Mouse (Mus musculus): ENCODE measurements around the gene C1qtnf6. TPM values are rescaled to one million over a fixed set of nuclear protein-coding genes. Genes with fewer than 3 reads are reported as not detected.

The C1qtnf6 gene
- polyA plus RNA-seq, 1 experiment from 2014 or later: 33.5 TPM

GRCm38 (mm10) chr15:78494968-78495406, 36.2 kb downstream of the C1qtnf6 start, which contains the start of gene Il2rb:
Gene Il2rb (minus strand): TSS chr15:78495271.
- Histone ChIP-seq H3K9ac (ENCODE audit: low read length) (no peak within 1 kb of the TSS), H3K27ac (ENCODE audit: low read length) (no peak within 1 kb of the TSS), H3K27me3 (ENCODE audit: control insufficient read depth, insufficient read depth, low read length) (no peaks in the 10 kb centered on the region), H3K4me1 (ENCODE audit: control insufficient read depth, insufficient read depth, low read length) (no peaks in the 10 kb centered on the region), H3K4me3 (ENCODE audit: low read length) (no peak within 1 kb of the TSS), H3K9me3 (replicated peaks; ENCODE audit: control insufficient read depth, low read length) (no peaks in the 10 kb centered on the region), H3K36me3 (ENCODE audit: control insufficient read depth, insufficient read depth) (no peaks in the 10 kb centered on the region), H3K4me2 (ENCODE audit: low read depth, low read length) (no peak within 1 kb of the TSS)
- 84% methylated on average over 11 of the region's 11 CpGs for WGBS
- no peak for ATAC-seq (replicated peaks; ENCODE audit: extremely low read depth, insufficient read depth, low FRiP score)

DNA sequence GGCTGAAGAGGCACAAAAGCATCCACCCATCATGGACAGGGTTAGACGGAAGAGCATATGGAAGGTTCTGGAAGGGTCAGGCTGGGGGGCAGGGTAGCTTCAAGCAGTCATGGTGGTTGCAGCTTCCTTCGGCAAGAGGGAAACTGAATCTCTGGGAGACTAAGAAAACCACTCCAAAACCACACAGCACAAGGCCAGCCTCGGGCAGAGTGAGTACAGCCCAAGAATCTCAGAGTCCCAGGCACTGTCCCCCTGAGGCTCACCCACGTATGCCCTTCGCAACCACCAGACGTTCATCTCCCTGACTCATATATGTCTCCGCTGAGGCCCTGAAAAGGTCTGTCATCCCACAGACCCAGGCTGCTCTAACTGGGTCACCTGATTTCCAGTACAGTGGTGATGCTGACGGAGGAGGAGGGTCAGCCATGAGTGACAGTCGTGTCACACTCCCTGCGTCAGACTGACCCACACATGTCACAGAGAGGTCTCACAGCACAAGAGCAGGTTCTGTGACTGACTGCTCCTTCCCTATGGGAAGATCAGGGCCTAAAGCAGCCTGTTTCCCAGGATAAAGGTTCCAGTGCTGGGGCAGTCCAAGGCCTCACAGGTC, 37.7 kb downstream of the C1qtnf6 start:
- Histone ChIP-seq H3K4me3 (ENCODE audit: low read length) (no peak overlapping the region), H3K27me3 (ENCODE audit: control insufficient read depth, insufficient read depth, low read length) (no peaks in the 10 kb centered on the region), H3K9me3 (replicated peaks; ENCODE audit: control insufficient read depth, low read length) (no peaks in the 10 kb centered on the region), H3K4me2 (ENCODE audit: low read depth, low read length) (no peak overlapping the region), H3K27ac (ENCODE audit: low read length) (no peak overlapping the region), H3K9ac (ENCODE audit: low read length) (no peak overlapping the region), H3K4me1 (ENCODE audit: control insufficient read depth, insufficient read depth, low read length) (no peaks in the 10 kb centered on the region), H3K36me3 (ENCODE audit: control insufficient read depth, insufficient read depth) (no peaks in the 10 kb centered on the region)
- WGBS: 70% methylated on average over 10 of the region's 10 CpGs
- no peak for ATAC-seq (replicated peaks; ENCODE audit: extremely low read depth, insufficient read depth, low FRiP score)

GRCm38 (mm10) chr15:78491301-78491700, 39.9 kb downstream of the C1qtnf6 start:
- no peak overlapping the region for H3K27ac ChIP-seq (ENCODE audit: low read length)
- ATAC-seq (replicated peaks; ENCODE audit: extremely low read depth, insufficient read depth, low FRiP score): no peak
- no peak overlapping the region for H3K9ac ChIP-seq (ENCODE audit: low read length)
- no peak overlapping the region for H3K4me2 ChIP-seq (ENCODE audit: low read depth, low read length)
- whole genome bisulfite sequencing: 81% methylated on average over 3 of the region's 3 CpGs
- no peak overlapping the region for H3K4me3 ChIP-seq (ENCODE audit: low read length)
- H3K27me3 ChIP-seq (ENCODE audit: control insufficient read depth, insufficient read depth, low read length): no peaks in the 10 kb centered on the region
- H3K36me3 ChIP-seq (ENCODE audit: control insufficient read depth, insufficient read depth): no peaks in the 10 kb centered on the region
- H3K9me3 ChIP-seq (replicated peaks; ENCODE audit: control insufficient read depth, low read length): no peaks in the 10 kb centered on the region
- no peaks in the 10 kb centered on the region for H3K4me1 ChIP-seq (ENCODE audit: control insufficient read depth, insufficient read depth, low read length)

DNA sequence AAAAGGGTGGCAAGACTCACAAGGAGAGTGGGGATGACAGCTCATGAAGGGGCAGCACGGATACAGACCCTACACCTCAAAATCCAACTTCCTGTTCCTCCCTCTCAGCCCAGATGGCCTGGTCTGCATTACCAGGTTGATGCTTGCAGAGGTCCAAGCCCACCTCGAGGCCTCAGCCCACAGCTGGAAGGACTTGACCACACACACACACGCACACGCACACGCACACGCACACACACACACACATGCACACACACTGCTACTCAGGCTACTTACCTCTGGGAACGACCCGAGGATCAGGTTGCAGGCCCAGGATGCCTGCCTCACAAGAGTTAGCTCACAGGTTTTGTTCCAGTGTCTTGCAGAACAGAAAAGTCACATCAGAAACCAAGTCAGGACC, 41.3 kb downstream of the C1qtnf6 start:
- Histone ChIP-seq H3K4me1 (ENCODE audit: control insufficient read depth, insufficient read depth, low read length) (no peaks in the 10 kb centered on the region), H3K27me3 (ENCODE audit: control insufficient read depth, insufficient read depth, low read length) (no peaks in the 10 kb centered on the region), H3K4me3 (ENCODE audit: low read length) (no peak overlapping the region), H3K27ac (ENCODE audit: low read length) (no peak overlapping the region), H3K9ac (ENCODE audit: low read length) (no peak overlapping the region), H3K4me2 (ENCODE audit: low read depth, low read length) (no peak overlapping the region), H3K36me3 (ENCODE audit: control insufficient read depth, insufficient read depth) (no peaks in the 10 kb centered on the region), H3K9me3 (replicated peaks; ENCODE audit: control insufficient read depth, low read length) (no peaks in the 10 kb centered on the region)
- no peak for ATAC-seq (replicated peaks; ENCODE audit: extremely low read depth, insufficient read depth, low FRiP score)
- WGBS: 69% methylated on average over 8 of the region's 8 CpGs

DNA sequence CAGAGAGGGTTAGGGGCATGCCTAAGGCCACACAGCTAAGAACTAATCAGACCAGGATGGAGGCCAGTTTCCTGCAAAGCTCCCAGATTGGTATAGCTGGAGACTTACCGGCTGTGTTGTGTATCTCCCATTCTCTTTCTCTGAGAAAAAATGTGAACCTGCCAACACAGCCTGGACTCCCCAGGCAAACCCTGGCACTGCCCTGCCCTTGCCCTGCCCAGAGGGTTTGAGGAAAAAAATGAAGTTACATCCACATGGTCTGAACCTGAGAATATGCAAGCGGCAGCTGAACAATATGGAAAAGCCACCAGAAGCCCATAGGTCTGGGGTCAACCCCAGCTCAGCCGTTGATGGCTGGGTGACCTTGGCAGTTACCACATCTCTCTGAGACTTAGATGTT, 42.0 kb downstream of the C1qtnf6 start:
- Histone ChIP-seq H3K27me3 (ENCODE audit: control insufficient read depth, insufficient read depth, low read length) (no peaks in the 10 kb centered on the region), H3K9ac (ENCODE audit: low read length) (no peak overlapping the region), H3K4me1 (ENCODE audit: control insufficient read depth, insufficient read depth, low read length) (no peaks in the 10 kb centered on the region), H3K36me3 (ENCODE audit: control insufficient read depth, insufficient read depth) (no peaks in the 10 kb centered on the region), H3K4me2 (ENCODE audit: low read depth, low read length) (no peak overlapping the region), H3K27ac (ENCODE audit: low read length) (no peak overlapping the region), H3K9me3 (replicated peaks; ENCODE audit: control insufficient read depth, low read length) (no peaks in the 10 kb centered on the region), H3K4me3 (ENCODE audit: low read length) (no peak overlapping the region)
- ATAC-seq (replicated peaks; ENCODE audit: extremely low read depth, insufficient read depth, low FRiP score): no peak
- 80% methylated on average over 3 of the region's 3 CpGs for WGBS

DNA sequence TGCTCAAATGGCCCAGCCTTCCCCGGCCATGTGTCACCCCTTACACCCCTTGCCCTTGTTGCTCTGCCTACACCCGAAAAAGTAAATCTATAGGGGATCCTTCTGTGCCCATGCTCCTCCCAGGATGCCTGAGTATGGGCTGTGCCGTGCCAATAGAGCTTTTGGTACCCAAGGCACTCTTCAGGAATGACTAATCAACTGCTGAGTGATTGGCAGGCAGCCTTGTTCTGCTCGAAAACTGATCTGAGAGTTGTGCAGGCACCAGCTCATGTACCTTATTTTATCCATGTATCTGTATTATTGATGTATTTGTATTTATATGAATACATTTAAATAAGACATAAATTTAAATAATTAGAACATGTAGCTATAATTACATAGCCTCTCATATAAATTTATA, 44.1 kb downstream of the C1qtnf6 start:
- H3K9me3 ChIP-seq (replicated peaks; ENCODE audit: control insufficient read depth, low read length): no peaks in the 10 kb centered on the region
- H3K27me3 ChIP-seq (ENCODE audit: control insufficient read depth, insufficient read depth, low read length): no peaks in the 10 kb centered on the region
- H3K4me3 ChIP-seq (ENCODE audit: low read length): no peak overlapping the region
- no peak for ATAC-seq (replicated peaks; ENCODE audit: extremely low read depth, insufficient read depth, low FRiP score)
- WGBS: 56% methylated on average over 4 of the region's 4 CpGs
- H3K27ac ChIP-seq (ENCODE audit: low read length): no peak overlapping the region
- no peaks in the 10 kb centered on the region for H3K4me1 ChIP-seq (ENCODE audit: control insufficient read depth, insufficient read depth, low read length)
- no peaks in the 10 kb centered on the region for H3K36me3 ChIP-seq (ENCODE audit: control insufficient read depth, insufficient read depth)
- H3K9ac ChIP-seq (ENCODE audit: low read length): no peak overlapping the region
- H3K4me2 ChIP-seq (ENCODE audit: low read depth, low read length): no peak overlapping the region

DNA sequence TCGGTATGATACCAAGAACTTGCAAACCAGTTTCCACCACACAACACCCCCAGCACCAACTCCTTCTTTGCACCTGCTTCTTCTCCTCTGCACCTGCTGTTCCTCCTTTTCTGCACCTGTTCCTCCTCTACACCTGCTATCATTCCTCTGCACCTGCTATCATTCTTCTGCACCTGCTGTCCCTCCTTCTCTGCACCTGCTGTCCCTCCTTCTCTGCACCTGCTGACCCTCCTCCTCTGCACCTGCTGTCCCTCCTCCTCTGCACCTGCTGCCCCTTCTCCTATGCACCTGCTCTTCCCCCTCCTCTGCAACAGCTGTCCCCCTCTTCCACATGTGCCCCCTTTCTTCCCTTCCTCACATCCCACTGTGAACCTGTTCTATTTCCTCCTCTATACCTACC, 44.7 kb downstream of the C1qtnf6 start:
- no peak overlapping the region for H3K27ac ChIP-seq (ENCODE audit: low read length)
- H3K27me3 ChIP-seq (ENCODE audit: control insufficient read depth, insufficient read depth, low read length): no peaks in the 10 kb centered on the region
- H3K36me3 ChIP-seq (ENCODE audit: control insufficient read depth, insufficient read depth): no peaks in the 10 kb centered on the region
- no peak overlapping the region for H3K4me3 ChIP-seq (ENCODE audit: low read length)
- 73% methylated on average over 1 of the region's 1 CpGs for WGBS
- no peak overlapping the region for H3K9ac ChIP-seq (ENCODE audit: low read length)
- H3K9me3 ChIP-seq (replicated peaks; ENCODE audit: control insufficient read depth, low read length): no peaks in the 10 kb centered on the region
- no peaks in the 10 kb centered on the region for H3K4me1 ChIP-seq (ENCODE audit: control insufficient read depth, insufficient read depth, low read length)
- no peak overlapping the region for H3K4me2 ChIP-seq (ENCODE audit: low read depth, low read length)
- ATAC-seq (replicated peaks; ENCODE audit: extremely low read depth, insufficient read depth, low FRiP score): no peak

DNA sequence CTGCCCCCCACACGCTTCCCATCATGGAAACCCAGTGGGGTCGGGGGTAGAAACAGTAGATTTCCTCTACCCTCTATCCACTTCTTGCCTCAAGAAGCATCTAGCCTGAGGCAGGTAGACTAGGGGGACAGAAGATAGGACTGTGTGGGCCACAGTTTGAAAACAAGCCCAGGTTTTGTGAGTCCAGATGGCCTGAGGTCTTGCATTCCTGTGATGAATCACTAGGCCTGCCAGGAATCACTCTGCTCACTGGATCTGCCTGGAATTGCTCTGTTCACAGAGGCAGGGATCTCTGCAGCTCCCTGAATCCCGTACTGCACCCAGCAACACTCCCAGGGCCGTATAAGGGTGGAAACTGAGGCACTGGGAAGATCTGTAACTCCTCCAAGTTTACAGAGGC, 47.9 kb downstream of the C1qtnf6 start:
- 76% methylated on average over 4 of the region's 4 CpGs for WGBS
- no peaks in the 10 kb centered on the region for H3K4me1 ChIP-seq (ENCODE audit: control insufficient read depth, insufficient read depth, low read length)
- ATAC-seq (replicated peaks; ENCODE audit: extremely low read depth, insufficient read depth, low FRiP score): no peak
- H3K27ac ChIP-seq (ENCODE audit: low read length): no peak overlapping the region
- H3K9me3 ChIP-seq (replicated peaks; ENCODE audit: control insufficient read depth, low read length): no peaks in the 10 kb centered on the region
- no peak overlapping the region for H3K9ac ChIP-seq (ENCODE audit: low read length)
- H3K4me3 ChIP-seq (ENCODE audit: low read length): no peak overlapping the region
- no peaks in the 10 kb centered on the region for H3K36me3 ChIP-seq (ENCODE audit: control insufficient read depth, insufficient read depth)
- H3K4me2 ChIP-seq (ENCODE audit: low read depth, low read length): no peak overlapping the region
- H3K27me3 ChIP-seq (ENCODE audit: control insufficient read depth, insufficient read depth, low read length): no peaks in the 10 kb centered on the region

DNA sequence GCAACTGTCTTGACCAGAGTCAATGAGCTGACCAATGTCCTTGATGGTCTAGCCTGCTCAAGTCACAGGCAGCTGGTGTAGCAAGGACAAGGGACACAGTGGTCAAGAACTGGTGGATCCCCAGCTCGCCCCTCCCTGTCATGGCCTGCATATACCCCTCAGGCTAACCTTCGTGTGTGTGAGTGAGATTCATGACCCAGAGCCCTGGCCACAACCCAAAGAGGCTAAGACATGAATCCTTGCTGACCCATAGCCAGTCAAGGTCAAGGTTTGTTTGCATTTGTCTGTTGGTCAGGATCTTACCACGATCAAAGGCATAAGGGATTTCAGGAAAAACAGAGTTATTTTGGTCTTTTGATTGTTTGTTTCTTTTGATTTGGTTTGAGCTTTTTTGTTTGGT, 48.7 kb downstream of the C1qtnf6 start:
- H3K27me3 ChIP-seq (ENCODE audit: control insufficient read depth, insufficient read depth, low read length): no peaks in the 10 kb centered on the region
- no peak for ATAC-seq (replicated peaks; ENCODE audit: extremely low read depth, insufficient read depth, low FRiP score)
- no peaks in the 10 kb centered on the region for H3K4me1 ChIP-seq (ENCODE audit: control insufficient read depth, insufficient read depth, low read length)
- H3K27ac ChIP-seq (ENCODE audit: low read length): no peak overlapping the region
- no peak overlapping the region for H3K4me3 ChIP-seq (ENCODE audit: low read length)
- WGBS: 69% methylated on average over 3 of the region's 3 CpGs
- no peaks in the 10 kb centered on the region for H3K9me3 ChIP-seq (replicated peaks; ENCODE audit: control insufficient read depth, low read length)
- no peaks in the 10 kb centered on the region for H3K36me3 ChIP-seq (ENCODE audit: control insufficient read depth, insufficient read depth)
- no peak overlapping the region for H3K4me2 ChIP-seq (ENCODE audit: low read depth, low read length)
- no peak overlapping the region for H3K9ac ChIP-seq (ENCODE audit: low read length)

All from heart, embryonic 16.5 days (tissue).